Mouse (Mus musculus): Measurements from ENCODE around the gene Zfp853. TPM values are rescaled to one million over a fixed set of nuclear protein-coding genes. Genes with fewer than 3 reads are reported as not detected.

Gene Zfp853
- total RNA-seq, 2 experiments from 2014 or later: 4.1 to 4.2 TPM

GRCm38 (mm10) chr5:143253881-143254486, 39.4 kb downstream of the Zfp853 start:
- no peak for DNase-seq (ENCODE audit: low spot score in 2 of 2)

GRCm38 (mm10) chr5:143253186-143253880, 40.1 kb downstream of the Zfp853 start:
- DNase-seq (ENCODE audit: low spot score in 2 of 2): no peak

GRCm38 (mm10) chr5:143252791-143253185, 40.6 kb downstream of the Zfp853 start:
- DNase-seq (ENCODE audit: low spot score in 2 of 2): no peak

- DNase-seq (ENCODE audit: low spot score in 2 of 2): no peak
Measured at GRCm38 (mm10) chr5:143252039-143252438, 41.4 kb downstream of the Zfp853 start.

- DNase-seq (ENCODE audit: low spot score in 2 of 2): no peak
Measured at GRCm38 (mm10) chr5:143244926-143245325, 48.5 kb downstream of the Zfp853 start.

Other genes with a start within 250 kb of the Zfp853 start
- 10 to 100 TPM; 48.2 to 49.3 TPM for gene Rnf216, start 180.6 kb downstream of the Zfp853 start, total RNA-seq (2021)
- gene Olfr718-ps1, start 146.0 kb downstream of the Zfp853 start, total RNA-seq (2021): under 1 TPM in 1 of 2 experiments, not detected in 1; 0.12 TPM
- gene Rbak, start 112.8 kb downstream of the Zfp853 start, total RNA-seq (2021): 10 to 100 TPM; 14.3 to 15.1 TPM
- not detected for gene Spdye4b, start 112.6 kb downstream of the Zfp853 start, total RNA-seq (2021)
- not detected for gene Spdye4a, start 66.7 kb downstream of the Zfp853 start, total RNA-seq (2021)
- 10 to 100 TPM; 31.6 to 36.7 TPM for gene Zfp12, start 58.5 kb downstream of the Zfp853 start, total RNA-seq (2021)
- gene Zfp316, start 23.6 kb downstream of the Zfp853 start, total RNA-seq (2021): 10 to 100 TPM; 23.7 to 24.7 TPM
- 10 to 100 TPM; 26.3 to 26.5 TPM for gene E130309D02Rik, start 21.7 kb upstream of the Zfp853 start, total RNA-seq (2021)
- 10 to 100 TPM; 46.2 to 51.5 TPM for gene Zdhhc4, start 35.6 kb upstream of the Zfp853 start, total RNA-seq (2021)
- gene Grid2ip, start 63.7 kb upstream of the Zfp853 start, total RNA-seq (2021): 1 to 10 TPM; 1.5 to 2.0 TPM
- 10 to 100 TPM; 35.3 to 38.9 TPM for gene Kdelr2, start 110.2 kb upstream of the Zfp853 start, total RNA-seq (2021)
- gene Daglb, start 171.0 kb upstream of the Zfp853 start, total RNA-seq (2021): 10 to 100 TPM; 29.1 TPM
- 100 to 1,000 TPM; 405 to 421 TPM for gene Rac1, start 234.4 kb upstream of the Zfp853 start, total RNA-seq (2021)

Data from layer of hippocampus, adult 18-20 months (tissue).